Mouse (Mus musculus) embryonic facial prominence, embryonic 14.5 days (tissue): Measurements from ENCODE around the gene Mybbp1a. TPM values are rescaled to one million over a fixed set of nuclear protein-coding genes. Genes with fewer than 3 reads are reported as not detected.
A peak's percentile ranks its signal among the peaks of the same experiment; 100 is the strongest.

ENCODE experiments used
- ATAC-seq: fragments of 200-750 bp; cut with Nextera tagmentation; 2 replicates; pipeline ENCODE4 v1.8.0; 2017; ENCODE audit warnings: low read depth, moderate number of reproducible peaks, moderate TSS enrichment
- DNase-seq: peaks from one replicate; pipeline ENCODE4 v3.0.0-alpha.2; 2015; ENCODE audit warnings: low spot score
- H3K27ac ChIP-seq: fragments of 300-500 bp; sonication (generic); replicated peaks from 2 replicates; pipeline ENCODE4 v1.5.1; 2014; ENCODE audit warnings: low read depth, mild to moderate bottlenecking, low read length, moderate library complexity
- H3K27me3 ChIP-seq: fragments of 300-500 bp; sonication (generic); replicated peaks from 2 replicates; pipeline ENCODE4 v1.6.1; 2014; ENCODE audit warnings: low read length; ENCODE audit not compliant: control insufficient read depth, insufficient read depth
- H3K36me3 ChIP-seq: fragments of 300-500 bp; sonication (generic); 2 replicates; pipeline ENCODE4 v1.6.1; 2014; ENCODE audit warnings: low read length, mixed read lengths; ENCODE audit not compliant: control insufficient read depth, insufficient read depth
- H3K4me1 ChIP-seq: fragments of 300-500 bp; sonication (generic); 2 replicates; pipeline ENCODE4 v1.6.1; 2014; ENCODE audit warnings: antibody characterized with exemption, low read length; ENCODE audit not compliant: control insufficient read depth, insufficient read depth
- H3K4me2 ChIP-seq: fragments of 300-500 bp; sonication (generic); 2 replicates; pipeline ENCODE4 v1.6.1; 2014; ENCODE audit warnings: low read depth, mild to moderate bottlenecking, low read length, moderate library complexity, mixed read lengths
- H3K4me3 ChIP-seq: fragments of 300-500 bp; sonication (generic); 2 replicates; pipeline ENCODE4 v1.5.1; 2014; ENCODE audit warnings: low read depth, mild to moderate bottlenecking, low read length
- H3K9ac ChIP-seq: fragments of 300-500 bp; sonication (generic); 2 replicates; pipeline ENCODE4 v1.6.1; 2014; ENCODE audit warnings: low read depth, mild to moderate bottlenecking, low read length, moderate library complexity, mixed read lengths
- H3K9me3 ChIP-seq: fragments of 300-500 bp; sonication (generic); 2 replicates; pipeline ENCODE4 v1.6.1; 2016; ENCODE audit warnings: low read length; ENCODE audit not compliant: control insufficient read depth
- WGBS: fragments of 180-500 bp; shearing (Covaris S2); extraction: QIAGEN DNeasy Blood & Tissue Kit; methylation state at CpG from one replicate; pipeline ENCODE4 v1.1.7; 2014; 5-methylcytosine and 5-hydroxymethylcytosine counted together
- polyA plus RNA-seq: library from polyadenylated mRNA; unstranded; fragments of >200 nt; fragmentation: Nextera tagmentation; extraction: Ambion mirVana; gene quantifications from 2 replicates; pipeline ENCODE4 v1.2.1, GENCODE M21; 2014

Gene Mybbp1a
- 114 and 123 TPM in 2 replicates for polyA plus RNA-seq

DNA sequence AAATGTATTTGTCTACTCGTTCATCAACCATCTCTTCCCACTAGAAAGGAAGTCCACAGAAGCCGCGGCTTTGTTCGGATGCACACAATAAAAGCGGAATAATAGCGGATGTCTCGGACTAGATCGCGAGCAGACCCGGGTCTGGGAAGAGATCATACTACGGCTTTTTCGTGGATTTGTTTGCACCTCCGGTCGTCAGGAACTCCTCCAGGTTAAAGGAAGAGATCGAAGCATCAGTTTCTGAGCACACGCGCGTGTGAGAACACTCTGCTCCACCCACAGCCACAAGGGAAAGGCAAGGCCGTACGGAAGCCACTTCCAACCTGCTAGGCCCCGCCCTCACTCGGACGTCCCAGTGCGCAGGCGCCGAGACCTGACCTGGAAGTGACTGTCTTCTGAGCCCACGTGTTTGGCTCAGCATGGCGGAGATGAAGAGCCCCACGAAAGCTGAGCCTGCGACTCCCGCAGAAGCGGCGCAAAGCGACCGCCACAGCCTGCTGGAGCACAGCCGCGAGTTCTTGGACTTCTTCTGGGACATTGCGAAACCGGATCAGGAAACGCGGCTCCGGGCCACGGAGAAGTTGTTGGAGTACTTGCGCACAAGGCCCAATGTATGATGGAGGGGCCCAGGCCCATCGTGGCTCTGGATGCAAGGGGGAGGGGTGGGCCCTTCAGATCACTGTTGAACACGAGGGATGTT is at the start of gene Mybbp1a:
Mybbp1a (plus strand) TSS at position 391 of the 700 bp plus-strand sequence.
- Histone ChIP-seq H3K27me3 (no peaks in the 10 kb centered on the region), H3K4me3 (peak within 1 kb of the TSS; percentile 83), H3K9me3 (no peaks in the 10 kb centered on the region), H3K9ac (peak within 1 kb of the TSS; percentile 81), H3K4me2 (peak within 1 kb of the TSS; percentile 95), H3K27ac (peak within 1 kb of the TSS; percentile 93), H3K4me1 (peaks cover 6% of the 10 kb centered on the region), H3K36me3 (peaks cover 40% of the 10 kb centered on the region)
- DNase-seq, result peak; percentile 98
- under 1% methylated on average over 46 of the region's 46 CpGs for WGBS
- ATAC-seq, result peak; percentile 96

DNA sequence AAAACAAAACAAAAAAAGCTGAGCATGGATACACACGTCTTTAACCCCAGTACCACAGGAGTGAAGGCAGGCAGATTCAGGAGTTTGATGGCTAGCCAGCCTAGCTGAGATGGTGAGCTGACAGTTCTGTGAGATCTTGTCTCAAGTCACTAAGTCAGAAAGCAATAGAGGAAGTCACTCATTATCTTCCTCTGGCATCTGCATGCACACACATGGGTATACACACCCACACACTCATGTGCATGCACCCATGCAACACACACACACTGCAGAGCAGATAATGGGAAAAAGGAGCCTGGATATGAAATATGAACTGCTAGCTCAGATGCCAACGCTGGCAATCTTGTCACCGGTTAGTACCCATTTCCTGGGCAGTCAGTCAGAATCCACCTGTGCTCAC is 47.9 kb upstream of the Mybbp1a start:
- H3K4me3 ChIP-seq, result no peak overlapping the region
- WGBS, result 79% methylated on average over 3 of the region's 3 CpGs
- H3K27me3 ChIP-seq, result no peaks in the 10 kb centered on the region
- DNase-seq, result no peak
- no peak overlapping the region for H3K4me2 ChIP-seq
- peaks cover 32% of the 10 kb centered on the region for H3K4me1 ChIP-seq
- no peaks in the 10 kb centered on the region for H3K9me3 ChIP-seq
- H3K27ac ChIP-seq, result peak overlapping the region; percentile 13; the same call in 1 of the 2 replicates
- H3K36me3 ChIP-seq, result no peaks in the 10 kb centered on the region
- no peak for ATAC-seq
- H3K9ac ChIP-seq, result no peak overlapping the region

DNA sequence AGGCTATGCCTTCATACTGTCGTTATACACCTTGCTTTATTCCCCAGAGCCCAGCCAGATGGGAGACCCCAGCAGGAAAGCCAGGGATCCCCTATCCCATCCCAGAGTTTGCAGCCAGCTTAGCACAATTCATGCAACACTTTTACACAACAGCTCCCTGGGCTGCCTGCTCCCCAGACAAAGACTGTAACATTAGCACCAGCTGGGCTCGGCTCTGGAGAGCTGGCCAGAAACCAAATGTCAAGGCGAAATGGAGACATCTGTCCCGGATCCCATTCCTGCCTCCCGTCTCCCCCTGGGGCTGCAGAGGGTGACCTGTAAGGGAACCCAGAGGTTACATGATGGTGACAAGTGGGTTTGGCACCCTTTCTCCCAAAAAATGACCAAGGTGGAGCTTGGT is 47.5 kb upstream of the Mybbp1a start:
- Histone ChIP-seq H3K9me3 (no peaks in the 10 kb centered on the region), H3K36me3 (no peaks in the 10 kb centered on the region), H3K27ac (peak overlapping the region; percentile 13; the same call in 1 of the 2 replicates), H3K27me3 (no peaks in the 10 kb centered on the region), H3K4me1 (peaks cover 32% of the 10 kb centered on the region), H3K4me3 (no peak overlapping the region), H3K4me2 (no peak overlapping the region), H3K9ac (no peak overlapping the region)
- 28% methylated on average over 5 of the region's 5 CpGs for WGBS
- ATAC-seq, result peak; percentile 34
- peak; percentile 73 for DNase-seq

DNA sequence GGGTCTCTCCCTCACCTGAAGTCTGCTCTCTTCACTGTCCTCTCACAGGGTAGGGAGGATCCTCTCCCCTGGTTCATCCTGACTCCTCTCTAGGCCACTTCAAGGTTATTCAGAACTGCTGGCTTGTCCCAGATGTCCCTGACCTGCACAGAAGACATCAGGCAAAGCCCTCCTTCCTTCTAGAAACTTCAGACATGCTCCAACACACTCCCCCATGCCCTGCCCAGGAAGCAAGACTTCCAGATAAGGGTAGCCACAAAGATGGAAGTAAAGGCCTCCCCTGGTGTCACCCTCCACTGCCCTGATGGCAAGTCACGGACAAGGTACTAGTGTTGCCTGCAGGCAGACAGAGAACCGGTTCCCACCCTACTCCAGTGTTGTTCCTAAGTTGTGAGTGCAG is 46.5 kb upstream of the Mybbp1a start:
- Histone ChIP-seq H3K9ac (no peak overlapping the region), H3K9me3 (no peaks in the 10 kb centered on the region), H3K4me2 (no peak overlapping the region), H3K36me3 (peaks cover 1% of the 10 kb centered on the region; the same call in 1 of the 2 replicates), H3K4me3 (no peak overlapping the region), H3K27me3 (no peaks in the 10 kb centered on the region), H3K4me1 (peaks cover 32% of the 10 kb centered on the region), H3K27ac (no peak overlapping the region)
- ATAC-seq (no peak), DNase-seq (no peak)
- 68% methylated on average over 2 of the region's 2 CpGs for WGBS

DNA sequence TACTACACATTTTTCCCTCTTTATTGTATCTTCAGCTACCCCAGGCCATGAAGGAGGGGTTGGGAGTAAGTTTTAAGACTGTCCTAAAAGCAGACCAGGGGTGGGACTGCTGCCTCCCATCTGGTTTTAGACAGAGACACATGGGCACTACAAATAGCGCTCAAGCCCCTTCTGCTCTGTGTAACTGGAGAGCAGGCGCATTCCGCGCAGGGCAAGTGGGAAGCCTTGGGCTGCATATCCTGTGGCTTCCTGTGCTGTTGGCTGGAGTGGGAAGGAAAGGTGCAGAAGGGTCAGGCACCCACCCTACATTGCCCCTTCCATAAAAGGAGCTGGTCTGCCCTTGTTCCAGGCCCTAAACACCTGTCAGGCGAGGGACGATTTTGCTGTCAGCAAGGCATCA is 45.5 kb upstream of the Mybbp1a start:
- Histone ChIP-seq H3K36me3 (peaks cover 7% of the 10 kb centered on the region; the same call in 1 of the 2 replicates), H3K27me3 (no peaks in the 10 kb centered on the region), H3K4me1 (peaks cover 32% of the 10 kb centered on the region), H3K9ac (no peak overlapping the region), H3K4me2 (no peak overlapping the region), H3K9me3 (no peaks in the 10 kb centered on the region), H3K27ac (no peak overlapping the region), H3K4me3 (no peak overlapping the region)
- ATAC-seq (peak; percentile 56; the same call in 1 of the 2 replicates), DNase-seq (no peak)
- WGBS, result 48% methylated on average over 6 of the region's 6 CpGs

DNA sequence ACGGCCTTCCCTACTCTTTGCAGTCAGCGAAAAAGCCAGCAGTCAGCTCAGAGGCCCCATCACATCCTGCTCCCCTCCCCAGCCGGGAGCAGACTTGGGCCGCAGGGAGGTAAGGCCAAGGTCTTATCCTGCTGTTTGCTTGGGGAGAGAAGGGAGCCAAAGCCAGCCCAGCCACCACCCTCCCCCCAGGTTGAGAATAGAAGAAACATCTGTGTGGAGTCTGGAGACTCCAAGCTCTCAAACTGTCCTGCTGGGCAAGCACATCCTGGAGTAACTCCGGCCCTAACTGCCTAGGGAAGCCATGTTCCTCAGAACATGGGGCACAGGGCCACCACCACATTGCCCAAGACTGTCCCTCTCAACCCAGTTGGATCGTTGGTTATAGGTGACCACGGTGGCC is 44.5 kb upstream of the Mybbp1a start:
- H3K4me1 ChIP-seq, result peaks cover 32% of the 10 kb centered on the region
- H3K27me3 ChIP-seq, result no peaks in the 10 kb centered on the region
- peak overlapping the region; percentile 7; the same call in 1 of the 2 replicates for H3K27ac ChIP-seq
- DNase-seq (no peak), ATAC-seq (peak; percentile 47; the same call in 1 of the 2 replicates)
- H3K36me3 ChIP-seq, result peaks cover 7% of the 10 kb centered on the region; the same call in 1 of the 2 replicates
- H3K4me2 ChIP-seq, result no peak overlapping the region
- H3K9me3 ChIP-seq, result no peaks in the 10 kb centered on the region
- H3K4me3 ChIP-seq, result no peak overlapping the region
- H3K9ac ChIP-seq, result no peak overlapping the region
- WGBS, result 54% methylated on average over 7 of the region's 7 CpGs

DNA sequence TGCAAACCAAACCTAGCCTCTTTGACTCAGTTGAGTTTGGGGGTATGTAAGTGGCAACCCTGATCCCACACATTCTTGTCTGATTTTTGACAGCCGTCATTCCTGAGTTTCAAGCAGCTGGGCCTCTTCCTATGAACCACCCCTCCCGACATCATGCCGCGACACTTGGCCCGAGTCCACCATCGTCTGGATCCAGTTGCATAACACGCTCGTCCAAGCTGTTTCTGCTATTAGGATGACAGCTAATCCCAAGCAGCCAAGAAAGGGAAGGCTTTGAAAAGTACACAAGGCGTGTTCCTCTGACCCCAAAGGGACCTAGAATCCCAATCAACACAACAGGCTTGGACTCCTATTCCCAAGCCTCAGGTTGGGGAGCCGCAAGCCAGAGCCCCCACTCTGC is 44.1 kb upstream of the Mybbp1a start:
- Histone ChIP-seq H3K4me1 (peaks cover 32% of the 10 kb centered on the region), H3K4me2 (no peak overlapping the region)
- 41% methylated on average over 10 of the region's 10 CpGs for WGBS

DNA sequence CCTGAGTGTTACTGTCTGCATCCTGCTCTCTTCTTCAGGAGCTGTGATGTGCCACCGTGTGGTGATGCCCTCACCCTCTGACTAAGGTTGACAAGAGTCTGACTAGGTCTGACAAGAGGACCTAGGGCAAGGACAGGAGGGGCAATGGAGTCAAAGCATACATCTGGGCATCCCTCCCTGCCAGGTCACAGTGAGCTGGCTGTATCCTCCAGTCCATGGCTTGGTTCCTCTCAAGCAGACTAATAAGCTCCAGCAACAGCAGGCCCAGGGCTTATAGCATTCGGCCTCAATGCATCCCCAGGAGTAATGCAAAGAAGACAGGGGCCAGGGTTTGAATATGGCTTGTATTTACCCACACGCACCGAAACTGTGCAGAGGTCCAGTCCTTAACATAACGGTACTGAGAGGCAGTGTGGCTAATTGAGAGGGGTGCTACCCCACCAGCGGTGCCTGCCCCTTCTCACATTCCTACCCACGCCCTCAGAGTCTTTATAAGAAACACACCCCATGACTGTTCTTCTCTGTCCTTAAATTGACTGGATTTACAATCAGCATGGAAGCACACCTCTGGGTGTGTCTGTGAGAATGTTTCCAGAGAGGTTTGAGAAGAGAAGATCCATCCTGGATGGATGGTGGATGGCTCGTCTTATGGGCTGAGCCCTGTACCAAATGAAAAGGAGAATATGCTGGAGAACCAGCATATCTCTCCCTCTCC is 43.2 kb upstream of the Mybbp1a start:
- no peak overlapping the region for H3K4me2 ChIP-seq
- no peaks in the 10 kb centered on the region for H3K27me3 ChIP-seq
- H3K36me3 ChIP-seq, result peaks cover 7% of the 10 kb centered on the region; the same call in 1 of the 2 replicates
- H3K4me3 ChIP-seq, result no peak overlapping the region
- peaks cover 32% of the 10 kb centered on the region for H3K4me1 ChIP-seq
- H3K9me3 ChIP-seq, result no peaks in the 10 kb centered on the region
- DNase-seq (no peak), ATAC-seq (no peak)
- H3K9ac ChIP-seq, result no peak overlapping the region
- no peak overlapping the region for H3K27ac ChIP-seq
- WGBS, result 72% methylated on average over 8 of the region's 8 CpGs

More for the DNA sequence above, 44.1 kb upstream of the Mybbp1a start:
- H3K4me3 ChIP-seq, result no peak overlapping the region
- H3K9me3 ChIP-seq, result no peaks in the 10 kb centered on the region
- DNase-seq, result peak; percentile 81
- peaks cover 7% of the 10 kb centered on the region; the same call in 1 of the 2 replicates for H3K36me3 ChIP-seq
- ATAC-seq, result no peak
- no peaks in the 10 kb centered on the region for H3K27me3 ChIP-seq
- peak overlapping the region; percentile 7; the same call in 1 of the 2 replicates for H3K27ac ChIP-seq
- no peak overlapping the region for H3K9ac ChIP-seq
